Mouse (Mus musculus) heart, adult 2 months (tissue): ENCODE data around the gene Nkx2-2.

ENCODE experiments used
- CTCF ChIP-seq: fragments of 200-600 bp; IDR thresholded peaks from 2 replicates; pipeline ENCODE4 v1.8.1; 2022; ENCODE audit warnings: antibody characterized with exemption, mild to moderate bottlenecking, moderate library complexity
- EP300 ChIP-seq: fragments of 200-500 bp; IDR thresholded peaks from 2 replicates; pipeline ENCODE4 v1.6.1; 2011; ENCODE audit warnings: low read depth, low read length, control low read depth; ENCODE audit not compliant: insufficient read depth

DNA sequence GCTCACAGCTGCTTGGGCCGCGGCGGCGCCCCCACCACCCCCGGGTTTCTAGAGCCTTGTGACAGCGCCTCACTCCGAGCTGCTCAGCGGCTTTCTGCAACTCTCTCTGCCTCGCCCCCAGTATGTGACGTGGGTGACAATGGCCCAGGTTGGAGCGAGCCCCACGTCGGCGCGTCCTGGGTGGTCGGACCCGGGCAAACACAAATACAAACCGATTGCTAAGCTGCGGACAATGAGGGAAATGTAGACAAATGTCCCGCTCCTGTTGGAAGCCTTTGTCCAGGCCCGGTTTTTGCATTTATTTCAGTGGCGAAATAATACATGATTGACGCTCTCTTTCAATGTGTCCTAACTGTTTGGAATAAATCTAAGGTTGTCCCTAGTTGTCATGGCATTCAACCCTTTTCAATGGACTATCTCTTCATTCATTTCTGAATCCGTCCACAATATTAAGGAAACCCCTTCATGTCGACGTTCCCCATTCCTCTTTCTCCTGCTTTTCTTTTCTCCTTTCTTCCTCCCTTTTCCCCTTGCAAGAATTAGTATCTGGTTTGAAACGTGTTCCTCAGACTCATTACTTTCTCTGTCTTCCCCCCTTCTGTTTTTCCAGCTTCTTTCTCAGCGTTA, 5.9 kb downstream of the Nkx2-2 start:
- TF ChIP-seq EP300 (no peak), CTCF (no peak)
